Mouse (Mus musculus) lung, embryonic 14.5 days (tissue): ENCODE results near the gene Dapk1. TPM values are rescaled to one million over a fixed set of nuclear protein-coding genes. Genes with fewer than 3 reads are reported as not detected.
A peak's percentile ranks its signal among the peaks of the same experiment; 100 is the strongest.

ENCODE experiments used
- ATAC-seq: fragments of 200-750 bp; cut with Nextera tagmentation; 2 replicates; pipeline ENCODE4 v1.8.0; 2017; ENCODE audit warnings: mild to moderate bottlenecking, moderate TSS enrichment, moderate library complexity; ENCODE audit not compliant: insufficient read depth
- DNase-seq: peaks from one replicate; pipeline ENCODE4 v3.0.0-alpha.2; 2015
- H3K27ac ChIP-seq: fragments of 300-500 bp; sonication (generic); 2 replicates; pipeline ENCODE4 v1.5.1; 2014; ENCODE audit warnings: low read depth, mild to moderate bottlenecking, moderate library complexity
- H3K27me3 ChIP-seq: fragments of 300-500 bp; sonication (generic); 2 replicates; pipeline ENCODE4 v1.6.1; 2014; ENCODE audit warnings: low read length, control low read depth; ENCODE audit not compliant: insufficient read depth
- H3K36me3 ChIP-seq: fragments of 300-500 bp; sonication (generic); 2 replicates; pipeline ENCODE4 v1.6.1; 2014; ENCODE audit warnings: control low read depth; ENCODE audit not compliant: insufficient read depth
- H3K4me1 ChIP-seq: fragments of 300-500 bp; sonication (generic); 2 replicates; pipeline ENCODE4 v1.6.1; 2014; ENCODE audit warnings: antibody characterized with exemption, control low read depth; ENCODE audit not compliant: insufficient read depth
- H3K4me2 ChIP-seq: fragments of 300-500 bp; sonication (generic); 2 replicates; pipeline ENCODE4 v1.6.1; 2014; ENCODE audit warnings: mild to moderate bottlenecking
- H3K4me3 ChIP-seq: fragments of 300-500 bp; sonication (generic); 2 replicates; pipeline ENCODE4 v1.5.1; 2014; ENCODE audit warnings: low read depth, low read length
- H3K9ac ChIP-seq: fragments of 300-500 bp; sonication (generic); 2 replicates; pipeline ENCODE4 v1.6.1; 2014
- H3K9me3 ChIP-seq: fragments of 300-500 bp; sonication (generic); 2 replicates; pipeline ENCODE4 v1.6.1; 2016; ENCODE audit warnings: low read depth, low read length, control low read depth
- CTCF ChIP-seq: IDR thresholded peaks from 2 replicates; pipeline ENCODE4 v1.5.1; 2016; ENCODE audit warnings: antibody characterized with exemption, low read depth
- WGBS: fragments of 180-500 bp; shearing (Covaris S2); extraction: QIAGEN DNeasy Blood & Tissue Kit; methylation state at CpG from one replicate; pipeline ENCODE4 v1.1.7; 2014; 5-methylcytosine and 5-hydroxymethylcytosine counted together
- polyA plus RNA-seq: library from polyadenylated mRNA; unstranded; fragments of >200 nt; fragmentation: Nextera tagmentation; extraction: Ambion mirVana; gene quantifications from 2 replicates; pipeline ENCODE4 v1.2.1, GENCODE M21; 2014

Gene Dapk1
- polyA plus RNA-seq, 1 experiment from 2014 or later: 14.1 TPM

- 64% methylated on average over 3 of the region's 3 CpGs for WGBS
- no peak overlapping the region for H3K4me2 ChIP-seq
- no peak for TF ChIP-seq CTCF
- DNase-seq (no peak), ATAC-seq (no peak)
- no peaks in the 10 kb centered on the region for H3K27me3 ChIP-seq
- H3K9ac ChIP-seq: no peak overlapping the region
- H3K4me3 ChIP-seq: no peak overlapping the region
- no peaks in the 10 kb centered on the region for H3K36me3 ChIP-seq
- no peak overlapping the region for H3K27ac ChIP-seq
- no peaks in the 10 kb centered on the region for H3K9me3 ChIP-seq
- no peaks in the 10 kb centered on the region for H3K4me1 ChIP-seq
Measured at GRCm38 (mm10) chr13:60573541-60573940, 28.2 kb upstream of the Dapk1 start.

GRCm38 (mm10) chr13:60573971-60574370 is 27.8 kb upstream of the Dapk1 start:
- Histone ChIP-seq H3K36me3 (no peaks in the 10 kb centered on the region), H3K9ac (no peak overlapping the region), H3K27ac (no peak overlapping the region), H3K4me3 (no peak overlapping the region), H3K4me2 (no peak overlapping the region), H3K9me3 (no peaks in the 10 kb centered on the region), H3K27me3 (no peaks in the 10 kb centered on the region), H3K4me1 (no peaks in the 10 kb centered on the region)
- 54% methylated on average over 8 of the region's 8 CpGs for WGBS
- no peak for TF ChIP-seq CTCF
- DNase-seq (no peak), ATAC-seq (no peak)

- no peaks in the 10 kb centered on the region for H3K9me3 ChIP-seq
- no peaks in the 10 kb centered on the region for H3K27me3 ChIP-seq
- H3K4me3 ChIP-seq: no peak overlapping the region
- H3K4me2 ChIP-seq: no peak overlapping the region
- H3K9ac ChIP-seq: no peak overlapping the region
- no peak for TF ChIP-seq CTCF
- H3K27ac ChIP-seq: no peak overlapping the region
- no peak for ATAC-seq
- WGBS: 69% methylated on average over 3 of the region's 3 CpGs
- H3K36me3 ChIP-seq: no peaks in the 10 kb centered on the region
- H3K4me1 ChIP-seq: no peaks in the 10 kb centered on the region
- DNase-seq: no peak
Measured at GRCm38 (mm10) chr13:60578541-60578940, 23.2 kb upstream of the Dapk1 start.

- Histone ChIP-seq H3K27ac (no peak overlapping the region), H3K4me3 (no peak overlapping the region), H3K36me3 (no peaks in the 10 kb centered on the region), H3K9me3 (no peaks in the 10 kb centered on the region), H3K4me2 (no peak overlapping the region), H3K9ac (no peak overlapping the region), H3K27me3 (no peaks in the 10 kb centered on the region), H3K4me1 (no peaks in the 10 kb centered on the region)
- no peak for ATAC-seq
- WGBS: 77% methylated on average over 3 of the region's 3 CpGs
- TF ChIP-seq CTCF: no peak
- DNase-seq: no peak
Measured at GRCm38 (mm10) chr13:60594866-60595265, 6.9 kb upstream of the Dapk1 start.

- Histone ChIP-seq H3K4me3 (no peak overlapping the region), H3K4me2 (no peak overlapping the region), H3K9ac (no peak overlapping the region), H3K36me3 (no peaks in the 10 kb centered on the region), H3K27me3 (no peaks in the 10 kb centered on the region), H3K9me3 (no peaks in the 10 kb centered on the region), H3K4me1 (no peaks in the 10 kb centered on the region), H3K27ac (no peak overlapping the region)
- ATAC-seq: no peak
- DNase-seq: no peak
- TF ChIP-seq CTCF: no peak
- 88% methylated on average over 6 of the region's 6 CpGs for WGBS
Measured at GRCm38 (mm10) chr13:60595519-60595918, 6.2 kb upstream of the Dapk1 start.

- WGBS: 10% methylated on average over 34 of the region's 34 CpGs
- H3K4me2 ChIP-seq: peak overlapping the region; percentile 95
- no peaks in the 10 kb centered on the region; the same call in 1 of the 2 replicates for H3K4me1 ChIP-seq
- peak overlapping the region; percentile 77 for H3K9ac ChIP-seq
- no peaks in the 10 kb centered on the region for H3K27me3 ChIP-seq
- TF ChIP-seq CTCF: no peak; the same call in 1 of the 2 replicates
- no peaks in the 10 kb centered on the region for H3K9me3 ChIP-seq
- H3K27ac ChIP-seq: peak overlapping the region; percentile 67; the same call in 1 of the 2 replicates
- H3K36me3 ChIP-seq: no peaks in the 10 kb centered on the region; the same call in 1 of the 2 replicates
- peak overlapping the region; percentile 70 for H3K4me3 ChIP-seq
- ATAC-seq: peak; percentile 57
- DNase-seq: peak; percentile 45
Measured at GRCm38 (mm10) chr13:60602416-60603251, 887 bp downstream of the Dapk1 start.

- DNase-seq (no peak), ATAC-seq (no peak)
- peak overlapping the region; percentile 95 for H3K4me2 ChIP-seq
- no peaks in the 10 kb centered on the region for H3K27me3 ChIP-seq
- H3K9ac ChIP-seq: no peak overlapping the region
- no peaks in the 10 kb centered on the region; the same call in 1 of the 2 replicates for H3K4me1 ChIP-seq
- peak overlapping the region; percentile 70; the same call in 1 of the 2 replicates for H3K4me3 ChIP-seq
- H3K27ac ChIP-seq: no peak overlapping the region
- 51% methylated on average over 5 of the region's 5 CpGs for WGBS
- no peaks in the 10 kb centered on the region for H3K9me3 ChIP-seq
- TF ChIP-seq CTCF: no peak
- no peaks in the 10 kb centered on the region; the same call in 1 of the 2 replicates for H3K36me3 ChIP-seq
Measured at GRCm38 (mm10) chr13:60603252-60603562, 1.5 kb downstream of the Dapk1 start.
